Mouse (Mus musculus) forebrain, postnatal 0 days (tissue): Measurements from ENCODE around the gene Nod2. TPM values are rescaled to one million over a fixed set of nuclear protein-coding genes. Genes with fewer than 3 reads are reported as not detected.
A peak's percentile ranks its signal among the peaks of the same experiment; 100 is the strongest.

Experiments
- ATAC-seq: fragments of 200-750 bp; cut with Nextera tagmentation; 2 replicates; pipeline ENCODE4 v1.8.0; 2017; ENCODE audit warnings: mild to moderate bottlenecking, moderate library complexity
- DNase-seq: peaks from one replicate; pipeline ENCODE4 v3.0.0-alpha.2; 2015
- H3K27ac ChIP-seq: fragments of 300-500 bp; sonication (generic); 2 replicates; pipeline ENCODE4 v1.5.1; 2014; ENCODE audit warnings: low read depth, mild to moderate bottlenecking, antibody characterized with exemption, low read length, moderate library complexity, mixed read lengths
- H3K27me3 ChIP-seq: fragments of 300-500 bp; sonication (generic); 2 replicates; pipeline ENCODE4 v1.6.1; 2014; ENCODE audit warnings: mild to moderate bottlenecking, low read length, mixed read lengths; ENCODE audit not compliant: insufficient read depth
- H3K36me3 ChIP-seq: fragments of 300-500 bp; sonication (generic); 2 replicates; pipeline ENCODE4 v1.6.1; 2014; ENCODE audit warnings: mild to moderate bottlenecking, moderate library complexity; ENCODE audit not compliant: insufficient read depth
- H3K4me1 ChIP-seq: fragments of 300-500 bp; sonication (generic); 2 replicates; pipeline ENCODE4 v1.6.1; 2014; ENCODE audit warnings: antibody characterized with exemption; ENCODE audit not compliant: insufficient read depth
- H3K4me2 ChIP-seq: fragments of 300-500 bp; sonication (generic); 2 replicates; pipeline ENCODE4 v1.6.1; 2014; ENCODE audit warnings: low read depth, mild to moderate bottlenecking, moderate library complexity
- H3K4me3 ChIP-seq: fragments of 300-500 bp; sonication (generic); 2 replicates; pipeline ENCODE4 v1.5.1; 2014; ENCODE audit warnings: low read depth, low read length, mixed read lengths
- H3K9ac ChIP-seq: fragments of 300-500 bp; sonication (generic); 2 replicates; pipeline ENCODE4 v1.6.1; 2014; ENCODE audit warnings: mild to moderate bottlenecking
- H3K9me3 ChIP-seq: fragments of 300-500 bp; sonication (generic); 2 replicates; pipeline ENCODE4 v1.6.1; 2016; ENCODE audit warnings: low read length
- CTCF ChIP-seq: sonication (generic); IDR thresholded peaks from 2 replicates; pipeline ENCODE4 v1.5.1; 2016; ENCODE audit warnings: antibody characterized with exemption, control low read depth, low read depth
- WGBS: fragments of 180-500 bp; shearing (Covaris S2); extraction: QIAGEN DNeasy Blood & Tissue Kit; methylation state at CpG from one replicate; pipeline ENCODE4 v1.1.7; 2014; 5-methylcytosine and 5-hydroxymethylcytosine counted together
- polyA plus RNA-seq: library from polyadenylated mRNA; unstranded; fragments of >200 nt; fragmentation: Nextera tagmentation; extraction: Ambion mirVana; gene quantifications from 2 replicates; pipeline ENCODE4 v1.2.1, GENCODE M21; 2015
- total RNA-seq: library from RNA; depleted of rRNA; stranded (reverse); fragments of >200 nt; gene quantifications from 2 replicates; pipeline ENCODE4 v1.2.3, GENCODE M21; 2014; rRNA removed

The Nod2 gene
- 0.38 and 0.76 TPM in 2 replicates for total RNA-seq
- polyA plus RNA-seq: 0.05 and 0.06 TPM in 2 replicates

DNA sequence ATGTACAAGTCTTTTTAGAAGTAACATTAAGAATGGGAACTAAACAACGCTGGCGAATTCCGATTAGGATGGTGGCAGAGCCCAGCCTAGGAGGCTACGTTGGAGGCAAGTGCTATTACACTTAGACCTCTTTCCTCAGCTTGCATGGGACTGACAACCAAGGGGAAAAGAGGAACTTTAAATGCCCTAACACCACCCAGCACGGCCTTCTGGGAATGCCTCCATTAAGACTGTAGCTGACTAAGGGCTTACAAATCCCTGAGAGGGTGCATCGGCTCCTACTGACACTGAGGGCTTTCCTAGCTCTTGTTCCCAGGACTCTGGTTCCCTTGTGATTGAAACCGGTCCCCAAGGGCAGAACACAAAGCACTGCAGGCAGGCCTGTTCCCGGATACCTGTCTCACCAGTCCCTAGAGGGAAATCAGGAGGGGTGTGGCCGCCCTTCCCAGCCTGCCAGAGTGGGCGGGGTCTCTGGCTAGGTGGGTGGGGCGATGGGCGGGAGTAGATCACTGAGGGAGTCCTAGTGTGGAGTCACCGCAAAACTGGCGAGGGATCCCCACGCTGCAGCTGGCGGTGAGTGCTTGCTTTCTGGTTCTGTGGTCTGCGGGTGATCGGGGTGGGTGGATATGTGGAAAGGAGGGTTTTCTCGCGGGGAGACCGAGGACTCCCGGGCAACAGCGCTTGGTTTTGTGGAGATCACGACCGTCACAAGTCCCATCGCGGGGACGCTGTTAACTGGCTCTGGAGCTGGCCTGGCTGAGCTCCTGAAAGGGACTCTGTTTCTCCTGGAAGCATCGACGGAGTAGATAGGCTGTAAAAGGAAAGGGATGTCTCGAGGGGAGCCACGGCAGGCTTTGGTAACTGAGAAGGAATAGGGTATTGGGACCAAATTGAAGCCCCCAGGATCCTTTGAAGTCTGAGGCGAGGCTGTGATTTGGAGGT lies at the start of gene Nod2:
Gene Nod2, plus strand, starts transcription at position 479 of the 942 bp plus-strand sequence.
- DNase-seq (peak; percentile 39), ATAC-seq (peak; percentile 58; the same call in 1 of the 2 replicates)

DNA sequence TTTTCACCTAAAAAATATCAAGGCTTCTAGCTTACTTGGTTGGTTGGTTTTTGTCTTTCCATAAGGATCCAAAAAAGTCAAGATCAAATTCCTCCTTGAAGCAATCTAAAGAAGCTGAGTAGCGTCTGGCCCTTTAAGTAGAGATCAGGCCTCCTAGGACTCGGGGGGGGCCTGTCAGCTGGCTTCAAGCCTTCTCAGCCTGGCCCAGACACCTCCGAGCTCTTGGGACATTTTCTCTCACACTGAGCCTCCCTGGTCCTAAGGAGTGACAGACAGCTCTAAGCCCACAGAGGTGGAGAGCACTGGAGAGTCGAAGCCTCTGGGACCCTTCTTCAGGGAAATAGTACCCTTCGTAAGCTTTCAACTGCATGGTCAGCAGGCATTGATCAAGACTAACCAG lies 48.5 kb upstream of the Nod2 start:
- DNase-seq (no peak), ATAC-seq (no peak)
- Histone ChIP-seq H3K4me3 (no peak overlapping the region), H3K9ac (no peak overlapping the region), H3K36me3 (no peaks in the 10 kb centered on the region), H3K9me3 (no peaks in the 10 kb centered on the region), H3K27me3 (no peaks in the 10 kb centered on the region), H3K4me2 (no peak overlapping the region), H3K27ac (no peak overlapping the region), H3K4me1 (no peaks in the 10 kb centered on the region)
- WGBS: 75% methylated on average over 5 of the region's 5 CpGs
- no peak for TF ChIP-seq CTCF

More for the DNA sequence above, at the start of gene Nod2:
- peak within 1 kb of the TSS; percentile 41 for H3K4me2 ChIP-seq
- WGBS: 10% methylated on average over 33 of the region's 33 CpGs
- H3K4me1 ChIP-seq: peaks cover 5% of the 10 kb centered on the region; the same call in 1 of the 2 replicates
- TF ChIP-seq CTCF: no peak
- H3K4me3 ChIP-seq: peak within 1 kb of the TSS; percentile 14
- H3K9ac ChIP-seq: peak within 1 kb of the TSS; percentile 19; the same call in 1 of the 2 replicates
- no peaks in the 10 kb centered on the region for H3K36me3 ChIP-seq
- peaks cover 4% of the 10 kb centered on the region; the same call in 1 of the 2 replicates for H3K27me3 ChIP-seq
- H3K27ac ChIP-seq: no peak within 1 kb of the TSS
- no peaks in the 10 kb centered on the region for H3K9me3 ChIP-seq

DNA sequence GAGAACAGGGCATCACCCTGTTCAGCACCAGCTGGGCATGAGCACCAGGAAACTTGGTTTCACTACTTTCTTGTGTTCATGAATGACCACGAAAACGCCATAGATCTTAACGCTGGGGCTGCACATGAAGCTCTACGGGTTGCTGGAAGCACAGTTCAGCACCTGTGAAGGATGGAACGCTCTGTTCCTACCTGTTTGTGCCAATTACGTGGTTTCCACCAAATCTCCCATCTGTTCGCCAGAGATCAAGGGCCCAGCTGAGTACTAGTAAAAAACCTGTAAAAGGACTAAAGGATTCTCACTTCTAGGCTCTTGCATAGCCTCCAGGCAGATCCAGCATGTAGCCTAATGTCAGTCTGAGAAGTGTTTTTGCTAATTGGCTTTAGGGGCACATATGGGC lies 47.6 kb upstream of the Nod2 start:
- Histone ChIP-seq H3K4me3 (no peak overlapping the region), H3K9ac (no peak overlapping the region), H3K9me3 (no peaks in the 10 kb centered on the region), H3K36me3 (no peaks in the 10 kb centered on the region), H3K4me1 (peaks cover 6% of the 10 kb centered on the region; the same call in 1 of the 2 replicates), H3K4me2 (no peak overlapping the region), H3K27me3 (no peaks in the 10 kb centered on the region), H3K27ac (no peak overlapping the region)
- WGBS: 75% methylated on average over 7 of the region's 7 CpGs
- DNase-seq (no peak), ATAC-seq (no peak)
- no peak for TF ChIP-seq CTCF

DNA sequence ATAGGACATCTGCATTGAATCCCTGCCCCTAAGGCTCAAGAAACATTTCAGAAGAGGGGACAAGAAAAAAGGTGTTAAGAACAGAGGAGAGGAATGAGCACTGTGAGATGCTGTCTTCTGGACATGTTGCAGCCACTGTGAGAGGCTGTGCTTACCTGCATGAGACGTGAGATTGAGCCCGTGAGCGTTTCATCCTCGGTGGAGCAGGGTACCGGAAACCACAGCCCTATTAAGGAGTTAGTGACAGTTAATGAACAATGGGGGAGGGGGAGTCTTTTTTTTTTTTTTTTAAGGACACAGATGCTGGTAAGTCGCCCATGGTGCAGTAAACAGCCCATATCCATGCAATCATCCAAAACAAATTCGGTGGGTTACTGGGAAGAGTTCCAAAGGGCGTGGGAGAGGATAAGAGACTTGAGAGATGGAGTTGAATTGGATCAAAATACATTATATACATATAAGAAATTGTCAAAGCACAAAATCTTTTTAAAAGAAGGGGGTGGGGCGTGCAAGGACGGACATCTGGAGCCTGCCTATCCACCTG lies 43.6 kb upstream of the Nod2 start:
- no peaks in the 10 kb centered on the region for H3K36me3 ChIP-seq
- peaks cover 10% of the 10 kb centered on the region; the same call in 1 of the 2 replicates for H3K4me1 ChIP-seq
- ATAC-seq: peak; percentile 25
- H3K4me2 ChIP-seq: peak overlapping the region; percentile 64
- H3K9me3 ChIP-seq: no peaks in the 10 kb centered on the region
- DNase-seq: peak; percentile 11
- peak overlapping the region; percentile 46 for H3K9ac ChIP-seq
- 2% methylated on average over 10 of the region's 10 CpGs for WGBS
- no peak for TF ChIP-seq CTCF
- H3K4me3 ChIP-seq: peak overlapping the region; percentile 32
- no peaks in the 10 kb centered on the region for H3K27me3 ChIP-seq
- H3K27ac ChIP-seq: no peak overlapping the region

DNA sequence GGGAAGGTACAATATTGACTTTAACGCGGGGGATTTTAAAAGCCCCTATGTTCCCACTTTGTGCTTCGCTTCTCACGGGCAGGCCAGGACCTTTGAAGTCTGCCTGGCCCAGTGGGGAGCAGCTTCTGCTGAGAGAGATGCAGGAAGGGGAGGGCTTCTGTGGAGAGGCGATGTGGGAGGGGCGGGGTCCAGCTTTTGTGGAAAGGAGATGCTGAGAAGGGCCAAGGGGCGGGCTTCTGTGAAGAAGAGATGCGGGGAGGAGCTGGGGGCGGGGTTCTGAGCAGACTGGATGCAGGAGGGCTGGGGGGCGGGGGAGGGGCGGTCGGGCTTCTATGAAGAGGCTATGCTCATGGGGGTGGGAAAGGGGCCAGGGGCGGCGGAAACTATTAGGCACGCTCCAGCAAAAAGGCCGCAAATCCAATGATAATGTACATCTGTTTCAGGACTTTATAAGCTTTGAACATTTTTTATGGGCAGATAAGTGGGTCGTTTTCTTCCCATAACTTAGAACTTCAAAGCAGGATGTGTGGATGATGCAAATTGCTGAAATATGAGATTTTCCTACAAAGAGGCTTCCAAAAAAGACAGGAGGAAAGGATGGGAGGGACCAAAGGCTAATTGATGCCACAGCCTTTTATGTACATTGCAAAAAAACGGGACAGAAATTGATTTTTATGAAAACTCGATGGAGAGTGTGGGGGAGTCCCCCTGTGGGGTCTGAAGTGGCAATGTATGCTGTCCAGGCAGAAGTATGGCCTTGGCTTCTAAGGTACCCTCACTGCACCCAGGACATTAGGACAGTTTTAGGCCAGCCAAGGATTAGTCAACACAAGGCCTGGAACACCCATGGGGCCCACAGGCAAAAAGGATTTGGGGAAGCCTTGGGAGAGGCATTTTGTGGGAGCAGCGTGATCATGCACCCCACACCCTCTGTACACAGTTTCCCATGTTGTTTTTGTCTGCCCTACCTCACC lies 42.8 kb upstream of the Nod2 start:
- DNase-seq (peak; percentile 78), ATAC-seq (peak; percentile 89)
- no peak for TF ChIP-seq CTCF
- Histone ChIP-seq H3K27me3 (no peaks in the 10 kb centered on the region), H3K4me1 (peaks cover 10% of the 10 kb centered on the region; the same call in 1 of the 2 replicates), H3K4me2 (peak overlapping the region; percentile 64), H3K4me3 (peak overlapping the region; percentile 32), H3K9me3 (no peaks in the 10 kb centered on the region), H3K9ac (peak overlapping the region; percentile 46), H3K36me3 (no peaks in the 10 kb centered on the region), H3K27ac (no peak overlapping the region)
- WGBS: 6% methylated on average over 20 of the region's 20 CpGs

DNA sequence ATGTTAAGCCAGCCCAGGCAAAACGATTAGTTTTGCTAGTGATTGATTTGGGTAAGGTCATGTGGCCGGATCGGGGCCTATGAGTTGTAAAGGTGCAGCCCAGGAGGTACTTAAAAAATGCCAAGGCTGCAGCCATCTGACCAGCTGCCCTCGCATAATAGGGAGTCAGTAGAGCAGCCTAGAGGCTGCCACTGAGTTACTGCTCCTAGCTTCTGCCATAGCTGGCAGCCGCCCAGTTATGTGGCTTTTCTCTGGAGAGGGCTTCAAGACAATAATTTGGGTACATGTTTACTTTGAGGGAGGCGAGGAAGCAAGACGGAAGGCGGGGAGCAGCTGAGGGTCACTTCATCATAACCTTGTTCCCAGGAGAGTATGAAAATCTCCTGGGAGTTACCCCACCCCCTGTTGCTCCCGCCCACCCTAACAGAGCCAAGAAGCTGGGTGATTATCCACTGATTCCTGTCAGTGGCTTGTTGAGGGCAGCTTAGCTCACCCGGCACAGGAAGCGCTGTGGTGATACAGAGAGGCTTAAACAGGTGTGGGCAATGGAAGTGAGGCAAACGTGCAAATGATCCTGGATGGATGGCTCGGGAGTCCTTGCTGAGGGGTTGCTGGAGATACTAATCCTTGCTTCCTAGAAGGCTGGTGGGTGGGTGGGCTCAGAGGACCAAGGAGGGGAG lies 41.6 kb upstream of the Nod2 start:
- no peak for ATAC-seq
- Histone ChIP-seq H3K4me3 (no peak overlapping the region), H3K36me3 (no peaks in the 10 kb centered on the region), H3K9me3 (no peaks in the 10 kb centered on the region), H3K27me3 (no peaks in the 10 kb centered on the region), H3K4me2 (no peak overlapping the region), H3K27ac (no peak overlapping the region), H3K4me1 (peaks cover 10% of the 10 kb centered on the region; the same call in 1 of the 2 replicates), H3K9ac (no peak overlapping the region)
- TF ChIP-seq CTCF: no peak
- WGBS: 54% methylated on average over 13 of the region's 13 CpGs
- DNase-seq: no peak
